Mouse (Mus musculus): Measurements from ENCODE around the gene Sulf2. TPM values are rescaled to one million over a fixed set of nuclear protein-coding genes. Genes with fewer than 3 reads are reported as not detected.

The Sulf2 gene
- total and polyA plus RNA-seq, 3 experiments: not detected

DNA sequence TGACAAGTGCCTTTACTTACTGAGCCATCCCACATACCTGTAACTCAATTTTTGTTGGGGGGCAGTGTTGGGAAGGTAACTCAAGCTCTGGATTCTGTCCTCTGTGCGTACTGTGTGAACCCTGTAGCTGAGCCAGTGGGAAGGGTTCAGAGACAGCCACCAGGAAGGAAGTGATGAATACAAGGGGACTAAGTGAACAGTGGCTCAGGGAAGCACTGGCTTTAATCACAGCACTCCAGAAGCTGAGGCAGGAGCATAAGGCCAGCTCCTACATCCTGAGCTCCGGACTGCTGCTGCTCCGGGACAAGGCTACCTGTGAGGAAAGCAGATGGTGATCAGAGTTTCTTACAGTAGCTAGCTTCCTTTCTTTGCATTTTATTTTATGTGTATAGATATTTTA lies 131.4 kb downstream of the Sulf2 start:
- no peak for DNase-seq (ENCODE audit: extremely low read depth)
- in situ Hi-C loops (cut with MboI; ENCODE audit: low pct_ligation_motif_present, low pct_unique_long_range_greater_than_20kb, low sequenced_read_pairs): no loop called here
- H3K79me2 ChIP-seq (replicated peaks; ENCODE audit: control insufficient read depth, extremely low read depth, insufficient read depth, poor library complexity, severe bottlenecking): peaks cover 76% of the 10 kb centered on the region
- H3K4me3 ChIP-seq (replicated peaks in 1 of 3; ENCODE audit: low read depth in 2 of 3, low read length in 2 of 3, poor library complexity in 1 of 3): no peak overlapping the region
- dilution Hi-C loops (cut with MboI; ENCODE audit: extremely low pct_ligation_motif_present, extremely low pct_unique_long_range_greater_than_20kb, low sequenced_read_pairs): no loop called here
- H3K4me2 ChIP-seq (ENCODE audit: insufficient read depth, low read depth, poor library complexity, severe bottlenecking): no peak overlapping the region
- H3K36me3 ChIP-seq (replicated peaks in 1 of 2; ENCODE audit: control insufficient read depth in 1 of 2, insufficient read depth in 1 of 2, low read length in 1 of 2): no peaks in the 10 kb centered on the region
- H3K9ac ChIP-seq (ENCODE audit: insufficient read depth, low read depth): no peak overlapping the region
- H3K27me3 ChIP-seq (replicated peaks): no peaks in the 10 kb centered on the region
- H3K4me1 ChIP-seq (ENCODE audit: control insufficient read depth in 1 of 2, insufficient read depth in 2 of 2): peaks cover 14 to 85% of the 10 kb centered on the region in 2 experiments
- no peak overlapping the region for H3K27ac ChIP-seq (ENCODE audit: insufficient read depth, low read depth)
- TF ChIP-seq ETS1 (conservative IDR thresholded peaks at IDR 0.05; ENCODE audit: low read depth, low read length) (no peak), UBTF (IDR thresholded peaks at IDR 0.05; ENCODE audit: low read depth, low read length) (no peak), JUND (conservative IDR thresholded peaks at IDR 0.05; ENCODE audit: low read depth, low read length) (no peak), BHLHE40 (IDR thresholded peaks at IDR 0.05; ENCODE audit: low read depth, low read length) (no peak), ZC3H11A (IDR thresholded peaks at IDR 0.05; ENCODE audit: low read depth, low read length) (no peak), KAT2A (IDR thresholded peaks at IDR 0.05; ENCODE audit: insufficient replicate concordance, low read length) (no peak), HCFC1 (IDR thresholded peaks at IDR 0.05; ENCODE audit: low read depth, low read length) (no peak), SIN3A (IDR thresholded peaks at IDR 0.05; ENCODE audit: low read length) (no peak), USF2 (conservative IDR thresholded peaks at IDR 0.05; ENCODE audit: low read depth, low read length) (no peak), TCF12 (IDR thresholded peaks at IDR 0.05; ENCODE audit: low read depth, low read length) (no peak), RCOR1 (conservative IDR thresholded peaks at IDR 0.05; ENCODE audit: low read depth, low read length) (no peak), MEF2A (IDR thresholded peaks at IDR 0.05; ENCODE audit: borderline replicate concordance, low read depth, low read length) (no peak), MAX (IDR thresholded peaks at IDR 0.05; ENCODE audit: low read length) (no peak)
- no peaks in the 10 kb centered on the region for H3K9me3 ChIP-seq (replicated peaks; ENCODE audit: low read length)

Other genes with a start within 250 kb of the Sulf2 start
- 17.1 and 19.0 TPM in 2 replicates for gene Ncoa3, start 163.0 kb downstream of the Sulf2 start, total RNA-seq (2012; rRNA removed)
- gene Ncoa3, start 163.0 kb downstream of the Sulf2 start, total RNA-seq (2014; rRNA removed): 11.3 and 13.4 TPM in 2 replicates
- gene Ncoa3, start 163.0 kb downstream of the Sulf2 start, polyA plus RNA-seq (2012; ENCODE audit: insufficient read length, low read depth): 21.0 and 21.9 TPM in 2 replicates